Mouse (Mus musculus) c-Kit-positive CD71-negative TER-119-negative erythroid progenitor cells, embryonic 14.5 days (primary cell): Measurements from ENCODE around the gene Actc1.

Experiments
- DNase-seq: peaks from one replicate; pipeline ENCODE4 v3.0.0-alpha.2; 2013; ENCODE audit warnings: low read depth

The Actc1 gene

DNA sequence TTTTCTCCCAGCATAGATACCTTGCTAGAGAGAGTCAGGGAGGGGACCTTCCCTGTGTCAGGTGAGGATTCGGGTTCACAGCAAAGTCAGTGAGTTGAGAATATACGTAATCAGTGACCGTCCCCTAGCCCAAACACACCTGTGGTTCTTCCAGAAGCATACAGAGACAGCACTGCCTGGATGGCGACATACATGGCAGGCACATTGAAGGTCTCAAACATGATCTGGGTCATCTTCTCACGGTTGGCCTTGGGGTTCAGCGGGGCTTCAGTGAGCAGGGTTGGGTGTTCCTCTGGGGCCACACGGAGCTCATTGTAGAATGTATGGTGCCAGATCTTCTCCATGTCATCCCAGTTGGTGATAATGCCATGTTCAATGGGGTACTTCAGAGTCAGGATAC is 3.2 kb downstream of the Actc1 start:
- no peak for DNase-seq

DNA sequence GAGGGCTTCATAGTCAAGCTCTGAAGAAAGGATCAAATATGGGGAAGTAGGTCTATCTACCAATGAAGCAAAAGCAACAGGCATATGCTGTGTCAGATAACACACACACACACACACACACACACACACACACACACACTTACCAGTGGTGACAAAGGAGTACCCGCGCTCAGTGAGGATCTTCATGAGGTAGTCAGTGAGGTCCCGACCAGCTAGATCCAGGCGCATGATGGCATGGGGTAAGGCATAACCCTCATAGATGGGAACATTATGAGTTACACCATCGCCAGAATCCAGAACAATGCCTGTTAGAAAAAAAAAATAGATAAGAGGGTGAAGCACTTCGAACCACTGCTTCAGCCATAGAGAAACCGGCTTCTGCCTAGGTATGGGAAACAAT is 4.0 kb downstream of the Actc1 start:
- DNase-seq: no peak

DNA sequence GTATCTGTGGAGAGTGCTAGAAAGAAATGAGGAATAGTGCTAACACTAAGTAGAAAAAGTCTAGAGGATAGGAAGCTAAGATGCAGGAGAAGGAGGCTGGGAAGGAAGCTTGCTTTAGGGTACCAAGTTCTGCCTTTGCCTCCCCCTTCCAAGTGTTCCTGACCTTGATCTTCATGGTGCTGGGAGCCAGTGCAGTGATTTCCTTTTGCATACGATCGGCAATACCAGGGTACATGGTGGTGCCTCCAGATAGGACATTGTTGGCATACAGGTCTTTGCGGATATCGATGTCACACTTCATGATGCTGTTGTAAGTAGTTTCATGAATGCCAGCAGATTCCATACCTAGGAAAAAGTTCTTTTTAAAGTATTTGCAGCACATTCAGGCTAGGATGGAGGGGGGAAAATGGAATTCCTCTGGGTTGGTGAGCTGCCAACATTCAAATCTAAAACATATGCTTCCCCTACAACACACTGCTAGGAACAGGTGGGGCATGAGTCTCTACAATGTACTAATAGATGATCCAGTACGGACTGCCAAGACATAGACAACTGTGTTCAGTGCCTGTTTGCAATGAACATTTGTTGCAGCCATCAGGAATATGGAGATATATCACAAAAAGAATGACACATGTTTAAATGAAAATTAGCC is 5.3 kb downstream of the Actc1 start:
- DNase-seq: no peak

DNA sequence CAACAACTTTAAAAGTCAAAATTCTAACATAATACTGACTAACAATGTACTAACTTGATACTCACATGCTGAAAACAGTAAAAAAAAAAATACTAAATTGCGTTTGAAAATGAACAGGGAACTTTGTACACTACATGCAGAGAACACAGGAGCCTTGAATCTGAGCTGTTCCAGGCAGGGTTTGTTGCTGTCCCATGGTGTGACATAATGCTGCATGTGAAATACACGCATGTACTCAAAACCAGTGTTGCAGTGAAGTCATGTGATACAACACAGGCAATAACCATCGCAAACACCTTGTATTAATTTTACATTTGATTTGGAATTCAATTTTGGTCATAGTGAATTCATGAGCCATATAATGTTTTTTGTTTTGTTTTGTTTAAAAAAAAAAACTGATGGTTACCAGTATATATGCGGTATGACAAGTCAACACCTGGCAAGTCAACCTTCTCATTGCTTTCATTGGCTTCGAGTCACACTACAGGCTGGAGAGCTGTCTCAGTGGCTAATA is 7.1 kb downstream of the Actc1 start:
- DNase-seq: no peak

DNA sequence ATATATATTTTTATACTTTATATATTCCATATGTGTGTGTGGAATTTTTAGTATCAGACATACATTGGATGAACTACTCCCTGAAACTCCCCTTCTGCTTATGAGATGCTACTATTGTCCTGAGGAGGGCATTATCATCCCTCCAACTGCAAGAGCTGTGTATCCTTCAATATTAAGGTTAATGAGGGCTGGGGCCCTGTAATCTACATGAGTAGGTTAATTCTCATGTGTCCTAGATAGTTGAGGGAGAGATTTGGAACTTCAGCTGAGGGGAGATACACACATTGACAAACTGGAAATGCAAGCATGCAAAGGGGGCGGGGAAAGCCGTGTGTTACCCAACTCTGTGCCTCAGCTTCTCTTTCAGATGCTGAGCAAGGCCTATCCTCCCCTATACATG is 15.4 kb downstream of the Actc1 start:
- no peak for DNase-seq

DNA sequence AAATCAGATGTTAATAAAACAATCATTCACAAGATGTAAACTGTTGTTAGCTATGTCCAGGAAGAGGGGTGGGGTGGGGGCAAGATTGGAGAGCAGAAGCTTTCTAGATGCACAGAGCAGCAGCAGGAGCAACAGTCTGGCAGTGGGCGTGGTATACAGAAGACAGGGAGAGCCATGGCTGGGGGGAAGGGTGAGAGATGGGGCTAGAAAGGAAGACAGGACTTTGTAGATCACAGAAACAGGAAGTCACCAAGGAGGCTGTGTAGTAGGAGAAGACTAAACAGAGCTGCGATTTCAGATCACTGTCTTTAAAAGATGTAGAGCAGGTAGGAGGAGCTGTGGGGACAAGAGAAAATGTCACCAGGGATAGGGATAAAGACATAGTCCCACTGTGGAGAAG is 21.1 kb downstream of the Actc1 start:
- no peak for DNase-seq

DNA sequence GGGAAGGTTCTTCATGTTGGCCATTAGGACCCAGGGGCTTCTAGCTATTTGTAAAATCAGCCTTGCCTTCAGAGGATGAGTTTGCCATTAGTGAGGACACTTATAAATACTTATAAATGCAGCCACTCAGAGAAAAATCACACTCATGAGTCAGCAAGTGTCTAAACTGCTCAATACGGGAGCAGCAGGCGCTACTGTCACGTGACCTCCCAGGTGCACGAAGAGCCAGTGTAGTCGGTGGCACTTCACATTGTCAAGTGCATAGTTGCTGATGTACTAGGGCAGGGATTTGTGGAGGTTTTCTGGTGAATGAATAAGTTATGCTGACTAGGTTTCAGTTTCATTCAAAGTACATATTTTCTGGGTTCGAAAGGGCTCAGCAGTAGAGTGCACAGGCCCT is 30.0 kb downstream of the Actc1 start:
- no peak for DNase-seq

DNA sequence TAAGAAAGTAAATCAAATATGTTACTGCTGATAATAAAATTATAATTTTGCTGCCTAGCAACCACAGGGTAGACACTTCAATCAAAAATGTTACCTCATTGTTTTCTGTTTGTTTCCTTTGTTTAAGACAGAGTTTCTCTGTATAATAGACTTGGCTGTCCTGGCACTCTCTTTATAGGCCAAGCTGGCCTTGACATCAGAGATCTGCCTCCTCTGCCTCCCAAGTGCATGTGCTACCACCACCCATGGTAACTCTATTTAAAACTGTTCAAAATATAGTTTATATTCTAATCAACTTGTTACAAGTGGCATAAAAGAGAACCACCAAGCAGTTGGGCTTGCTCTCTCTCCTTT is 33.2 kb downstream of the Actc1 start:
- DNase-seq: no peak

DNA sequence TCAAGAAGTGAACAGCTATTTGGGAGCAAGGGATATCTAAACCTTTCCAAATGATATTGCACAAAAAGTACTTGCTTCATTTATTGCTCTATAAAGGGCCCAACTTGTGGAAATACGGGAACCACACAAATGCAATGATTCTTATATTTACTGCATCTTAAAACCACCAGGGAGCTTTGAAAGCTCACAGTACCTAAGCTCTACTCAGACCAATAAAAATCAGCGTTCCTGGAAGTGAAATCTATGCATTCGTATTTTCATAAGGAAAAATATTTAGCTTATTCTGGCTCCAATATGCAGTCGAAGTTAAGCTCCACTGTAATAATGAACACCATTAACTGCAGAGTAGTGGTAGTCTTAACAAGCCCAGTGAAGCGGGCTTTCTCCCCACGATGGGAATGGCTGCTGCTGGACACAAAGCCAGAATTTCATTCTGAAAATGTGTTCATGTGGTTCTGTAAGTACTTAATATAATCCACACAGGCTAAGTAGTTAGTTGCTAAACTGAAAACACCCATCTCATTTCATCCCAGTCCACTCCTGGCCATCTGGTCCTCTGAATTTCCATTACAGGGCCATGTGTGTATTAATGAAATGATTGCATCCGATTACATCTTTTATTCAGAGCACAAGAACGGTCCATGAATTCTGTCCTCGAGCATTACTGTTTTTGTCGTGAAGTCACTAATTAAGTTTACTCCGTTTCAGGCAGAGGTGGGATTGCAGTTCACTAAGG is 33.7 kb downstream of the Actc1 start:
- DNase-seq: no peak

DNA sequence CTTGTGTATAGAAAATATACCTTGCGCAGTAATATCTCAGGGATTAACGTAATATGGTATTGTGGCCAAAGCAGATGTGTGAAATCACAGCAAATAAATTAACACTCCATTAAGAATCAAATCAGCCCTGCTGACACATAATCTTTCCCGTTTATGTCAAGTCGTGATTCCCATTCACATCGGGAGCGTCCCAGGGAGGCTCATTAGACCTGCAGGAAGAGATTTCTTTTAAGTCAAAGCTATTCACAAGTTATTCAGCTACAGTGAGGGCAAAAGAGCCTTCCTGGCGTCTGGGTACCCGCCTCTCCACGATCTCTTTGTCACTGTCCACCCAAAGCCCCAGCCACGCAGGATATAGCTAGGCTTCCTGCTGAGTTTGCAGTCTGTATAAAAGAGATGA is 35.2 kb downstream of the Actc1 start:
- DNase-seq: no peak

DNA sequence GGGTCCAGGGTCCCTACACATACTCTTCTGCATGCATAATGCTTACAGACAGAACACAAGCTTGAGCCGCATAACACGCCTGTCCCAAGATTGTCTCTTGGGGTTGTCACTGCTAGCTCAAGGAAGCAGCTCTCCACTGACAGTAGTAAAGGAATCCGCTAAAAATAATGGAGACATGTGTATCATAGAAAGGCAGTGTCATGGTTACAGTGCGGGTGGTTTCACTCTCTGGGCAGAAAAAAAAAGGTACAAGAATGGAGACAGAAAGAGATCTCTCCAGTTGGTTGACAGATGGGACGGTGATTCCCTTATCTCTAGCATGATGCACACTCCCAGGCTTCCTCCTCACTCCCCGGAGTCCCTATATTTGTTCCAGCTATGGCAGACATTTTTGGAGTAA is 38.5 kb downstream of the Actc1 start:
- no peak for DNase-seq

DNA sequence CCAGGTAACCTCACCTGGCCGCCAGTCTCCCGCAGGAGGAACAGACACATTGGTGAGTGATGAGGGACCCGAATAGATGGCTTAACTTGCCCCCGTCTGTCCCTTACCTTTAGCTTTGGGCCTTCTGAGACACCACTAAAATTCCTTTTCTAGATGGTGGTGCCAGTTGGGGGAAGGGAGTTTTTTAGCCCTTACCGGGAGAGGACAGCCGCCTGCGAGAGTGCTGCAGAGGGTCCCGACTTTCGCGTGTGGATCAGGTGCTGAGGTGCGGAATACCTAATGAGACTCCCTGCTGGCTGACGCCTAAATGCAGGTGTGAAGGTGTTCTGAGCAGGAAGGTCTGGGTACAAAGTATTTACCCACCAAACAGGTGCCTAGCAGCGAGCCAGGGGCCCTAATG is 39.5 kb downstream of the Actc1 start:
- DNase-seq: no peak

DNA sequence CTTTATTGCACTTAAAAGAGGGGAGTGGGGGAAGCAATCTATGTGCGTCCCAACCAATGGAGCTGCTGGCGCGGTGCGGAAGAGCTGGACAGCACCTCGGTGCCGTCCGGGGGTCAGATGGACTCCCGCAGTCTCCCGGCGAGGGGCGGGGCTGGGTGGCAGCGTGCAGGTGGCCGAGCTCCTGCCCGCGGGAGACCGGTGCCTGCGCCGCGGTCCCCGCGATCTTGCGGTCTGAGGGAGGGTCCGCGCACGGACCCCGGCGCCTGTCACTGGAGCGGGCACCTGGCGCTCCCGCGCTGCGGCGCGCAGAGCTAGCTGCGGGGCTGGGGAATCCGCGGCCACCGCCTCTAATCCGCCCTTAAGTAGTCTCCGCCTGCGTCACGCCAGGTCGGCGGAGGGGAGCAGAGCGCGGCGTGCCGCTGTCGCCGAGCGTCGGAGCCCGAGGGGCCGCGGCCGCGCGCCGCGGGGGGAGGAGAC is 40.0 kb downstream of the Actc1 start, which contains the start of gene Gjd2:
TSS of gene Gjd2 (minus strand) at position 325 of the 477 bp plus-strand sequence.
- no peak for DNase-seq

DNA sequence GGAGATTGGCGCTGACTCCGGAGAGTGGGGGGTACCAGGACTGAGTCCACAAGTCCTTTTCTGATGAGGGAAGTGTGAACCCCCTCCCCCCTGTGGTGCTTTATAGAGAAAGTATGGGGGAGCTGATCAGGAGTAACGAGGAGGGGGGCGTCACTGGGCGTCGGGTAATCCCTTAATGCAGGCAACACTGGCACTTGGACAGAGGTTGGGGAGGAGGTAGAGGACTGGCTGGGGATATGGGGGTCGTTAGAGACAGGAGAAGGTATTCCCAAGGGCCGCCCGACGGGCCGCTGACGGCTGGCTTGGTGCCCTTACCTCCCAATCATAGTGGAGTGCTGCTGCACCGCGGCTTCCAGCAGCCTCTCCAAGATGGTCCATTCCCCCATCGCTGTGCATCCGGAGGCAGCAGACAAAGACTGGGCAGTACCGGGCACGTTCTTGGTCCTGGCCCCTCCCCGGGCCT is 40.6 kb downstream of the Actc1 start:
- no peak for DNase-seq

DNA sequence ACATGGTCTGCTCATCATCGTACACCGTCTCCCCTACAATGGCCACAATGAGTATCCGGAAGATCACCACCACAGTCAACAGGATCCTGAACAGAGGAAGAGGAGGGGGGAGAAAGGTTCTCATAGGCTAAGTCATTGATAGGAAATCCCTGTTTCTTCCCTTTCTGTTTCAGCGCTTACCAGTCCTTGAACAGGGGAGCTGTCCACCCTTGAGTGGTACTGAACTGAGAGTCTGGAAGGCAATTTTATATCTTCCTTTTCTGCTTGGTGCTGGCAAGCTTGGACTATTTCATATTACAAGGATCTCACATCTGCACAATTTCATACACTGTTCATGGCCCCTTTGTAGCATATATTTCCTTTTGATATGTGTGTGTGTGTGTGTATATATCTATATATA is 41.5 kb downstream of the Actc1 start:
- peak; percentile 37 for DNase-seq

DNA sequence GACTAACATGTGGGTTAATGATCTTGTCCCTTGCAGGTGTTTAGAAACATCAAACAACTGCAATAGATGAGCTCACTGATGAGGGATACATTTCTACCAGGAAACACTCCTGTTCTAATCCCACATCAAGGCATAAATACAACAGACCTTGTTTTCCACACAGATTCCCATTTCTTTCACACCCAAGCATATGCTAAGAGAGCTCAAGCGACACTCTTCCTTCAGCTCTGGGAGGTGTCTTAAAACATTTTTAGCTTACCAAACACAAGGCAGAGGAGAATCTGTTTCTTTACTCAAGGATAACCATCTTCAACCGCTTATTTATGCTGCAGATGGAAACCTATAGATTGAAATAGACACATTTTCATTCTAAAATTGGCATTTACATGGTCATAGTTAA is 45.0 kb downstream of the Actc1 start:
- DNase-seq: no peak

DNA sequence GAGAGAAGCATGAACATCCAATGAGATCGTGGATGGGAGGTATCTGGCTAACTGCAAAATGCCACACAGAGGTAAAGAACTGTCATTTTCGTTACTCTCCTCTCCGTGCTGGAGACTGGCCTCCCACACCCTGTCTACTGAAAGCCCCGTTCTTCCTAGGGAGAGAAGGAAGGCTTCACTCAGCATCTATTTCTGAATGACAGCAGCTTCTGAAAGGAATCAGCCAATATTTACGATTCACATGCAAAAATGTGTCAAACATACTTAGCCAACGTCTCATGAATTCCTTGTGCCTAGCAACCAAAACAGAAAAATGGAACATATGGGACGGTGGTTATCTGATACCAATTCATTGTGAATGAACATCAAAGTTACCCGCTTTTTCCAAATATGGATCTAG is 55.9 kb downstream of the Actc1 start:
- no peak for DNase-seq
